Mouse (Mus musculus): ENCODE measurements around the gene Il5ra. TPM values are rescaled to one million over a fixed set of nuclear protein-coding genes. Genes with fewer than 3 reads are reported as not detected.

The Il5ra gene
- polyA plus RNA-seq, 1 experiment from 2014 or later, result not detected

Other genes with a start within 250 kb of the Il5ra start
- 61.5 and 61.8 TPM in 2 replicates for gene Trnt1, start 20.1 kb upstream of the Il5ra start, polyA plus RNA-seq (2016; fragmentation: Nextera tagmentation; extraction: Ambion mirVana)
- gene Crbn, start 51.0 kb upstream of the Il5ra start, polyA plus RNA-seq (2016; fragmentation: Nextera tagmentation; extraction: Ambion mirVana), result 44.7 and 45.0 TPM in 2 replicates

Measured in limb, embryonic 12.5 days (tissue).